Mouse (Mus musculus): Measurements from ENCODE around the gene Vmn2r27. TPM values are rescaled to one million over a fixed set of nuclear protein-coding genes. Genes with fewer than 3 reads are reported as not detected.

The Vmn2r27 gene
- polyA plus RNA-seq, 2 experiments: not detected

DNA sequence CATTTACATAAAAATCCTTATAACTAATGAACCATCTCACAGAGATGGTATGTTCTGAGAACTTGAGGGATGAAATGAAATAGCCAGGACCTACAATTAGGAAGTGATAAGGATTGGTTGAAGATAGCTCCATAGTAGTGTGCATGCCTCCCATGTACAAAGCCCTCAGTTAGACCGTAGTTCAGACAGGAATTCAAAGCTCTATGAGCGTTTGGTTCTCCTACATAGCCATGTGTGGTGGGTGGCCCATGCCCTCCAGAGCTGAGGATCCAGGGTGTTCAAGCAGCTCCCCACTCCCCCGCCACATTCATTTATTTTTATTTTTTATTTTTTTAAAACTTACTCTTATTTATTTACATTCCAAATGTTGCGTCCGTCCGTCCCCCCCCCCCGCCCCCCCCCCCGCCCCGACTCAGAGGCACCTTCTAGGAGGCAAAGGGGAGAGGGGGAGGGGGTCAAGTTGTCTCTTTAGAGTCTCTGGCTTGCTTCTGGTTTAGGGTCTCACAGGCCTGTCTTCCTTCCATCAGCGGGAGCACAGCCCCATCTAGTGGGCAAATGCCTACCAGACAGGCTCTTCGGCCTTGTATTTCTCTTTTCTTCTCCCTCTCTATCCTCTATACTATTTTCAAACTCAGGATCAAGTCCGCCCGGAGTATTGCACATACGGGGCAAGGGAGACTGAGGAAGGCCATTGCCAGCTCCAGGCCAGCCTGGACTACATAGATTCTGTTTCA is 28.7 kb upstream of the Vmn2r27 start:
- H3K9me3 ChIP-seq (ENCODE audit: control insufficient read depth, low read length): no peaks in the 10 kb centered on the region
- H3K36me3 ChIP-seq (replicated peaks; ENCODE audit: control insufficient read depth, insufficient read depth, low read depth): no peaks in the 10 kb centered on the region
- ATAC-seq (ENCODE audit: insufficient read depth) (peak; percentile 37; the same call in 1 of the 2 replicates), DNase-seq (ENCODE audit: low read depth in 3 of 3, low spot score in 3 of 3) (peak; percentile 7 to 27 (median 26))
- no peak overlapping the region for H3K9ac ChIP-seq (replicated peaks)
- H3K4me2 ChIP-seq (ENCODE audit: low read depth): no peak overlapping the region
- no peak overlapping the region for H3K4me3 ChIP-seq (ENCODE audit: insufficient read depth in 1 of 2, low read depth in 2 of 2, low read length in 2 of 2)
- peak; percentile 76 for TF ChIP-seq CTCF (IDR thresholded peaks at IDR 0.05; ENCODE audit: low read depth)
- TF ChIP-seq EP300 (IDR thresholded peaks at IDR 0.05; ENCODE audit: low read depth): no peak
- no peaks in the 10 kb centered on the region for H3K4me1 ChIP-seq (replicated peaks; ENCODE audit: control insufficient read depth in 2 of 2, insufficient read depth in 2 of 2, low read length in 1 of 2)
- H3K27me3 ChIP-seq (ENCODE audit: control insufficient read depth, insufficient read depth, low read length): no peaks in the 10 kb centered on the region
- H3K27ac ChIP-seq: no peak overlapping the region
- 17% methylated on average over 10 of the region's 14 CpGs for WGBS (ENCODE audit: insufficient replicate concordance)

GRCm38 (mm10) chr6:124255721-124256470 is 24.2 kb upstream of the Vmn2r27 start:
- Histone ChIP-seq H3K9me3 (ENCODE audit: control insufficient read depth, low read length) (no peaks in the 10 kb centered on the region), H3K9ac (replicated peaks) (no peak overlapping the region), H3K27me3 (ENCODE audit: control insufficient read depth, insufficient read depth, low read length) (no peaks in the 10 kb centered on the region), H3K4me3 (ENCODE audit: insufficient read depth in 1 of 2, low read depth in 2 of 2, low read length in 2 of 2) (no peak overlapping the region), H3K4me2 (ENCODE audit: low read depth) (no peak overlapping the region), H3K4me1 (replicated peaks; ENCODE audit: control insufficient read depth in 2 of 2, insufficient read depth in 2 of 2, low read length in 1 of 2) (no peaks in the 10 kb centered on the region), H3K27ac (no peak overlapping the region), H3K36me3 (replicated peaks; ENCODE audit: control insufficient read depth, insufficient read depth, low read depth) (no peaks in the 10 kb centered on the region)
- ATAC-seq (ENCODE audit: insufficient read depth): no peak
- no peak for TF ChIP-seq CTCF (IDR thresholded peaks at IDR 0.05; ENCODE audit: low read depth)
- no peak for TF ChIP-seq EP300 (IDR thresholded peaks at IDR 0.05; ENCODE audit: low read depth)
- no peak for DNase-seq (ENCODE audit: low read depth in 3 of 3, low spot score in 3 of 3)
- 69% methylated on average over 6 of the region's 6 CpGs for WGBS (ENCODE audit: insufficient replicate concordance)

GRCm38 (mm10) chr6:124202116-124202515 is 29.5 kb downstream of the Vmn2r27 start:
- H3K9ac ChIP-seq (replicated peaks): no peak overlapping the region
- H3K27me3 ChIP-seq (ENCODE audit: control insufficient read depth, insufficient read depth, low read length): no peaks in the 10 kb centered on the region
- no peaks in the 10 kb centered on the region for H3K4me1 ChIP-seq (replicated peaks; ENCODE audit: control insufficient read depth in 2 of 2, insufficient read depth in 2 of 2, low read length in 1 of 2)
- WGBS (ENCODE audit: insufficient replicate concordance): 11% methylated on average over 4 of the region's 4 CpGs
- no peaks in the 10 kb centered on the region for H3K9me3 ChIP-seq (ENCODE audit: control insufficient read depth, low read length)
- peak in 1 of 3 experiments; percentile 4 for DNase-seq (ENCODE audit: low read depth in 3 of 3, low spot score in 3 of 3)
- no peak overlapping the region for H3K4me3 ChIP-seq (ENCODE audit: insufficient read depth in 1 of 2, low read depth in 2 of 2, low read length in 2 of 2)
- H3K4me2 ChIP-seq (ENCODE audit: low read depth): no peak overlapping the region
- no peak overlapping the region for H3K27ac ChIP-seq
- H3K36me3 ChIP-seq (replicated peaks; ENCODE audit: control insufficient read depth, insufficient read depth, low read depth): no peaks in the 10 kb centered on the region
- no peak for TF ChIP-seq CTCF (IDR thresholded peaks at IDR 0.05; ENCODE audit: low read depth)
- TF ChIP-seq EP300 (IDR thresholded peaks at IDR 0.05; ENCODE audit: low read depth): no peak
- no peak for ATAC-seq (ENCODE audit: insufficient read depth)

GRCm38 (mm10) chr6:124168499-124169257 is 63.0 kb downstream of the Vmn2r27 start:
- Histone ChIP-seq H3K4me2 (ENCODE audit: low read depth) (no peak overlapping the region), H3K4me3 (ENCODE audit: insufficient read depth in 1 of 2, low read depth in 2 of 2, low read length in 2 of 2) (no peak overlapping the region), H3K27me3 (ENCODE audit: control insufficient read depth, insufficient read depth, low read length) (no peaks in the 10 kb centered on the region), H3K4me1 (replicated peaks; ENCODE audit: control insufficient read depth in 2 of 2, insufficient read depth in 2 of 2, low read length in 1 of 2) (no peaks in the 10 kb centered on the region), H3K27ac (no peak overlapping the region), H3K9me3 (ENCODE audit: control insufficient read depth, low read length) (no peaks in the 10 kb centered on the region), H3K9ac (replicated peaks) (no peak overlapping the region), H3K36me3 (replicated peaks; ENCODE audit: control insufficient read depth, insufficient read depth, low read depth) (no peaks in the 10 kb centered on the region)
- no peak for ATAC-seq (ENCODE audit: insufficient read depth)
- no peak for DNase-seq (ENCODE audit: low read depth in 3 of 3, low spot score in 3 of 3)
- TF ChIP-seq EP300 (IDR thresholded peaks at IDR 0.05; ENCODE audit: low read depth) (no peak), CTCF (IDR thresholded peaks at IDR 0.05; ENCODE audit: low read depth) (no peak)
- WGBS (ENCODE audit: insufficient replicate concordance): 37% methylated on average over 3 of the region's 3 CpGs

DNA sequence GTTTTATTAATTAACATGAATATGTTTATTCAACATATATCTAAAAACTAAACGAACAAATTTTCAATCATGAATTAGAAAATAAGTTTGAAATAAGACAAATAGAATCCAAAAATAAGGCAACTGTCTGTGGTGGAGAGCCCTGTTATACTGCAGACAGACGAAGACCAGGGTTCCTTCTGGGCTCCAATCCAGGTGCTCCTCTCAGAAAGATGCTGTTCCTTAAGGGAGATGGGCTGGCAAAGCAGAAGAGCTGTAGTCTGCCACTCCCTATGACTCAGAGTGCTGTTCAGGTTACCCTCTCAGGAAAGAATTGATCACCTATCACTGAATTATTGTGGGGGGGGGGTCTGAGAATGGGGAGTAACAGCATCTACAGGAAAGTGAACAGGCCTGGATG is 65.1 kb downstream of the Vmn2r27 start:
- no peaks in the 10 kb centered on the region for H3K4me1 ChIP-seq (replicated peaks; ENCODE audit: control insufficient read depth in 2 of 2, insufficient read depth in 2 of 2, low read length in 1 of 2)
- H3K4me2 ChIP-seq (ENCODE audit: low read depth): no peak overlapping the region
- H3K9ac ChIP-seq (replicated peaks): no peak overlapping the region
- TF ChIP-seq EP300 (IDR thresholded peaks at IDR 0.05; ENCODE audit: low read depth) (no peak), CTCF (IDR thresholded peaks at IDR 0.05; ENCODE audit: low read depth) (no peak)
- DNase-seq (ENCODE audit: low read depth in 3 of 3, low spot score in 3 of 3) (no peak), ATAC-seq (ENCODE audit: insufficient read depth) (no peak)
- no peak overlapping the region for H3K27ac ChIP-seq
- 43% methylated on average over 2 of the region's 2 CpGs for WGBS (ENCODE audit: insufficient replicate concordance)
- no peak overlapping the region for H3K4me3 ChIP-seq (ENCODE audit: insufficient read depth in 1 of 2, low read depth in 2 of 2, low read length in 2 of 2)
- H3K36me3 ChIP-seq (replicated peaks; ENCODE audit: control insufficient read depth, insufficient read depth, low read depth): no peaks in the 10 kb centered on the region
- H3K27me3 ChIP-seq (ENCODE audit: control insufficient read depth, insufficient read depth, low read length): no peaks in the 10 kb centered on the region
- H3K9me3 ChIP-seq (ENCODE audit: control insufficient read depth, low read length): no peaks in the 10 kb centered on the region

All from liver, embryonic 14.5 days (tissue).